Mouse (Mus musculus) testis, adult 2 months (tissue): ENCODE data around the gene B3gat3.

Source experiments
- CTCF ChIP-seq: fragments of 200-500 bp; IDR thresholded peaks from 2 replicates; pipeline ENCODE4 v1.5.1; 2012; ENCODE audit warnings: low read depth, mild to moderate bottlenecking, inconsistent platforms, low read length, moderate library complexity; ENCODE audit not compliant: control insufficient read depth, insufficient read depth, insufficient replicate concordance
- POLR2A ChIP-seq: fragments of 200-500 bp; IDR thresholded peaks from 2 replicates; pipeline ENCODE4 v1.6.1; 2012; ENCODE audit warnings: low read depth, mild to moderate bottlenecking, inconsistent platforms, low read length, moderate library complexity; ENCODE audit not compliant: control insufficient read depth

- TF ChIP-seq POLR2A (peak; percentile 93), CTCF (no peak)
These were observed 22.2 kb upstream of the B3gat3 start, which contains the start of gene Ganab for GRCm38 (mm10) chr19:8897865-8898495.
